Mouse (Mus musculus) cortical plate, adult 2 months (tissue): ENCODE data around the gene Cstf2t. TPM values are rescaled to one million over a fixed set of nuclear protein-coding genes. Genes with fewer than 3 reads are reported as not detected.

Source experiments
- H3K27ac ChIP-seq: fragments of 200-500 bp; 2 replicates; pipeline ENCODE4 v1.5.1; 2012; ENCODE audit warnings: low read length, control low read depth, inconsistent platforms; ENCODE audit not compliant: insufficient read depth
- H3K4me1 ChIP-seq: fragments of 200-500 bp; 2 replicates; pipeline ENCODE4 v1.6.1; 2011; ENCODE audit warnings: low read length; ENCODE audit not compliant: control insufficient read depth, insufficient read depth
- H3K4me3 ChIP-seq: fragments of 200-500 bp; 2 replicates; pipeline ENCODE4 v1.5.1; 2011; ENCODE audit warnings: mild to moderate bottlenecking, low read length, control low read depth; ENCODE audit not compliant: insufficient read depth
- CTCF ChIP-seq: fragments of 200-500 bp; IDR thresholded peaks from 2 replicates; pipeline ENCODE4 v1.5.1; 2011; ENCODE audit warnings: mild to moderate bottlenecking, control low read depth, low read length; ENCODE audit not compliant: insufficient read depth; ENCODE audit errors: extremely low read depth
- POLR2A ChIP-seq: fragments of 200-500 bp; IDR thresholded peaks from 2 replicates; pipeline ENCODE4 v1.6.1; 2011; ENCODE audit warnings: mild to moderate bottlenecking, low read length, control low read depth; ENCODE audit not compliant: insufficient read depth; ENCODE audit errors: extremely low read depth
- polyA plus RNA-seq: library from polyadenylated mRNA; depleted of rRNA; stranded (reverse); fragments of >200 nt; gene quantifications from 2 replicates; pipeline ENCODE4 v1.2.3, GENCODE M21; 2012

The Cstf2t gene
- polyA plus RNA-seq, 1 experiment: 39.2 TPM

GRCm38 (mm10) chr19:31136316-31136715, 53.7 kb downstream of the Cstf2t start:
- no peak for TF ChIP-seq POLR2A
- TF ChIP-seq CTCF: no peak
- H3K27ac ChIP-seq: no peak overlapping the region
- no peaks in the 10 kb centered on the region for H3K4me1 ChIP-seq
- no peak overlapping the region for H3K4me3 ChIP-seq
